Mouse (Mus musculus) inflammation-experienced regulatory T-cells, adult 6 months (primary cell): ENCODE results near the gene Ptprn. TPM values are rescaled to one million over a fixed set of nuclear protein-coding genes. Genes with fewer than 3 reads are reported as not detected.

ENCODE experiments used
- ATAC-seq: one replicate; pipeline ENCODE4 v1.8.0; 2017
- polyA plus RNA-seq, 3 experiments: library from polyadenylated mRNA; unstranded; fragments of 100-300 nt; shearing (Covaris generic); gene quantifications; one replicate each; pipeline ENCODE4 v1.2.1; 2017

The Ptprn gene
- polyA plus RNA-seq: under 1 TPM in 1 of 3 experiments, not detected in 2; 0.36 TPM

- no peak for ATAC-seq
These were observed at the start of gene Ptprn for GRCm38 (mm10) chr1:75264091-75264880. Gene Ptprn, minus strand, starts transcription at chr1:75264502.

GRCm38 (mm10) chr1:75311694-75312093 lies 47.4 kb upstream of the Ptprn start:
- no peak for ATAC-seq

GRCm38 (mm10) chr1:75304662-75305061 lies 40.4 kb upstream of the Ptprn start:
- no peak for ATAC-seq

GRCm38 (mm10) chr1:75294294-75294693 lies 30.0 kb upstream of the Ptprn start:
- no peak for ATAC-seq

GRCm38 (mm10) chr1:75293331-75293701 lies 29.0 kb upstream of the Ptprn start:
- ATAC-seq: no peak

GRCm38 (mm10) chr1:75292476-75293330 lies 28.4 kb upstream of the Ptprn start:
- no peak for ATAC-seq

GRCm38 (mm10) chr1:75291321-75291720 lies 27.0 kb upstream of the Ptprn start:
- no peak for ATAC-seq

GRCm38 (mm10) chr1:75290582-75290981 lies 26.3 kb upstream of the Ptprn start:
- ATAC-seq: no peak

- ATAC-seq: no peak
These were observed 25.7 kb upstream of the Ptprn start for GRCm38 (mm10) chr1:75289888-75290431.

GRCm38 (mm10) chr1:75289376-75289775 lies 25.1 kb upstream of the Ptprn start:
- no peak for ATAC-seq

- ATAC-seq: no peak
These were observed 20.6 kb upstream of the Ptprn start for GRCm38 (mm10) chr1:75284911-75285310.

- no peak for ATAC-seq
These were observed 18.7 kb upstream of the Ptprn start for GRCm38 (mm10) chr1:75283017-75283416.

- no peak for ATAC-seq
These were observed 13.9 kb upstream of the Ptprn start, which contains the start of gene Resp18 for GRCm38 (mm10) chr1:75278228-75278627. Gene Resp18, minus strand, starts transcription at chr1:75278415.

- ATAC-seq: no peak
These were observed 13.2 kb upstream of the Ptprn start for GRCm38 (mm10) chr1:75277195-75278188.

GRCm38 (mm10) chr1:75262969-75263951 lies 1.0 kb downstream of the Ptprn start:
- no peak for ATAC-seq

GRCm38 (mm10) chr1:75261278-75261677 lies 3.0 kb downstream of the Ptprn start:
- no peak for ATAC-seq

- no peak for ATAC-seq
These were observed 8.7 kb downstream of the Ptprn start for GRCm38 (mm10) chr1:75255516-75256046.

- ATAC-seq: no peak
These were observed 9.7 kb downstream of the Ptprn start for GRCm38 (mm10) chr1:75254625-75255013.

GRCm38 (mm10) chr1:75253849-75254624 lies 10.3 kb downstream of the Ptprn start:
- ATAC-seq: peak; percentile 42

- no peak for ATAC-seq
These were observed 11.3 kb downstream of the Ptprn start for GRCm38 (mm10) chr1:75253029-75253428.
